In the genomic region with DNA sequence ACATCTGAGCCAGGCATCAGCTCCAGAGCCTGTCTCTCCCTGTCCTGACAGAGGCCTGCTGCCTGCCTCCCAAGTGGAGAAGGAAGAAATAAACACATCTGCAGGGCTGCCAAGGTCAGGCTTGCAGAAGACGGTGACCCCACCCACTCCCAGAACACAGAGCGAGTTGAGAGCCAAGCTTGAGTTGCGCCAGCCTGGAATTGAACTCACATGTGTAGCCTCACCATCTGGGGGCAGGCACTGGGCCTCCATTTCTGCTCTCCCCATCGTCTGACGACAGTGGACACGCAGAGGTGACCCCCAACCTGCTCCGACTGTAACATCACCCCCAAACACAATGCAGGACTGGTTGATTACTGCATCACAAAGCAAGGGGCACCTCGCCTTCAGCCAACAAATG, we compare ENCODE assay signal across 10 mouse cellular contexts. TPM values are rescaled to one million over a fixed set of nuclear protein-coding genes. Genes with fewer than 3 reads are reported as not detected.
DNase-seq lines count a peak whose midpoint lies in the region; ATAC-seq and TF ChIP-seq lines count a peak whose summit lies in the region.
"Had no signal": no experiment of that assay in that cellular context is flagged by ENCODE, and none has a peak within 500 bp of the region (broad histone marks: within the 10 kb centered on the region; RNA-seq: fewer than 3 reads in every experiment).

No protein-coding gene starts in this region.

- H3K4me1 ChIP-seq in forebrain, embryonic 16.5 days (replicated peaks; ENCODE audit: control insufficient read depth, insufficient read depth, low read length) = peaks cover 23% of the 10 kb centered on the region
- peaks cover 6% of the 10 kb centered on the region; the same call in 1 of the 2 replicates for H3K4me1 ChIP-seq in forebrain, embryonic 14.5 days (ENCODE audit: control insufficient read depth, insufficient read depth, low read length)
- H3K4me1 ChIP-seq in limb, embryonic 15.5 days = peaks cover 57% of the 10 kb centered on the region

- 0 out of 2 replicates have a peak overlapping the region, but pooled peaks have one; percentile 9 for H3K27ac ChIP-seq in forebrain, embryonic 16.5 days (ENCODE audit: low read length)
- H3K27ac ChIP-seq in forebrain, embryonic 14.5 days (ENCODE audit: low read depth, low read length) = no peak overlapping the region
- peak overlapping the region; percentile 43 for H3K27ac ChIP-seq in limb, embryonic 15.5 days
- no peak overlapping the region for H3K27ac ChIP-seq in left cerebral cortex, adult 2 months

- no peaks in the 10 kb centered on the region for H3K36me3 ChIP-seq in forebrain, embryonic 16.5 days (ENCODE audit: control insufficient read depth, insufficient read depth)
- H3K36me3 ChIP-seq in forebrain, embryonic 14.5 days (ENCODE audit: control insufficient read depth, insufficient read depth, low read length) = 0 out of 2 replicates have a peak, but pooled peaks cover 4% of the 10 kb centered on the region
- H3K36me3 ChIP-seq in limb, embryonic 15.5 days = no peaks in the 10 kb centered on the region; the same call in 1 of the 2 replicates

- H3K9me3 ChIP-seq in forebrain, embryonic 16.5 days (ENCODE audit: control insufficient read depth, low read length) = no peaks in the 10 kb centered on the region
- no peaks in the 10 kb centered on the region for H3K9me3 ChIP-seq in forebrain, embryonic 14.5 days (replicated peaks; ENCODE audit: control insufficient read depth, low read length)
- no peaks in the 10 kb centered on the region for H3K9me3 ChIP-seq in limb, embryonic 15.5 days

- TF ChIP-seq CTCF in left cerebral cortex, adult 2 months (IDR thresholded peaks at IDR 0.05) = no peak

- no peak overlapping the region for H3K4me3 ChIP-seq in forebrain, embryonic 16.5 days (replicated peaks; ENCODE audit: low read length)
- H3K4me3 ChIP-seq in forebrain, embryonic 14.5 days (ENCODE audit: low read depth, low read length) = no peak overlapping the region
- no peak overlapping the region for H3K4me3 ChIP-seq in limb, embryonic 15.5 days
- no peak overlapping the region for H3K4me3 ChIP-seq in left cerebral cortex, adult 2 months

- H3K4me2 ChIP-seq in forebrain, embryonic 16.5 days (ENCODE audit: low read length) = no peak overlapping the region
- H3K4me2 ChIP-seq in forebrain, embryonic 14.5 days (ENCODE audit: low read length) = no peak overlapping the region
- no peak overlapping the region for H3K4me2 ChIP-seq in limb, embryonic 15.5 days

- no peak for ATAC-seq in forebrain, embryonic 16.5 days
- ATAC-seq in forebrain, embryonic 14.5 days = no peak
- no peak for ATAC-seq in limb, embryonic 15.5 days (ENCODE audit: insufficient number of reproducible peaks, low FRiP score, low TSS enrichment, low read depth)
- ATAC-seq: activated CD4-positive, CD25-positive, alpha-beta regulatory T cell, adult 4 months had no signal

- H3K9ac ChIP-seq in forebrain, embryonic 16.5 days (replicated peaks; ENCODE audit: low read depth, low read length) = no peak overlapping the region
- no peak overlapping the region for H3K9ac ChIP-seq in forebrain, embryonic 14.5 days (ENCODE audit: low read length)
- no peak overlapping the region for H3K9ac ChIP-seq in limb, embryonic 15.5 days

- no peaks in the 10 kb centered on the region for H3K27me3 ChIP-seq in forebrain, embryonic 16.5 days (replicated peaks; ENCODE audit: control insufficient read depth, insufficient read depth, low read length)
- H3K27me3 ChIP-seq in forebrain, embryonic 14.5 days (replicated peaks; ENCODE audit: control insufficient read depth, insufficient read depth, low read length) = no peaks in the 10 kb centered on the region
- H3K27me3 ChIP-seq in limb, embryonic 15.5 days = 0 out of 2 replicates have a peak, but pooled peaks cover 6% of the 10 kb centered on the region

- intact Hi-C loops in gastrocnemius, postnatal 36 days (cut with DNase I) = no loop called here
- intact Hi-C loops in left cerebral cortex, adult 2 months (cut with DNase I) = no loop called here

- WGBS in forebrain, embryonic 16.5 days = 70% methylated on average over 8 of the region's 8 CpGs
- WGBS in forebrain, embryonic 14.5 days = 82% methylated on average over 8 of the region's 8 CpGs
- 55% methylated on average over 8 of the region's 8 CpGs for WGBS in limb, embryonic 15.5 days

- no peak for DNase-seq in forebrain, embryonic 14.5 days (ENCODE audit: low spot score)
- peak; percentile 49 for DNase-seq in ZHBTc4 (ENCODE audit: low read depth, low spot score)
- DNase-seq in gastrocnemius, postnatal 36 days = peak; percentile 57 to 61
- no peak for DNase-seq in left cerebral cortex, adult 2 months (ENCODE audit: extremely low spot score in 1 of 2, low spot score in 2 of 2)
- no peak for DNase-seq in thymus, postnatal 14 days
- DNase-seq in spleen, adult 12 weeks (ENCODE audit: low spot score) = no peak
- DNase-seq: retina, postnatal 1 day had no signal

RNA-seq across cellular contexts. Expression of a gene that starts 12.4 kb away (rescaled TPM):
- polyA plus RNA-seq in forebrain, embryonic 16.5 days (2015; fragmentation: Nextera tagmentation; extraction: Ambion mirVana) = 14.8 and 17.0 TPM in 2 replicates
- 15.6 and 17.3 TPM in 2 replicates for polyA plus RNA-seq in forebrain, embryonic 14.5 days (2014; fragmentation: Nextera tagmentation; extraction: Ambion mirVana)
- 1 to 10 TPM; 1.3 to 2.5 TPM for total RNA-seq in gastrocnemius, postnatal 36 days (2021)
- 18.8 and 24.0 TPM in 2 replicates for polyA plus RNA-seq in limb, embryonic 15.5 days (2015; fragmentation: Nextera tagmentation; extraction: Ambion mirVana)
- total RNA-seq in left cerebral cortex, adult 2 months (2021) = 1 to 10 TPM; 1.5 to 3.0 TPM

Comparison
In these comparisons a context has a peak if more than half of its experiments do, and no peak if none do; other contexts are left out.
1. H3K27ac ChIP-seq: peak in forebrain, embryonic 16.5 days (single experiment) and limb, embryonic 15.5 days (single experiment); none in forebrain, embryonic 14.5 days (single experiment) and left cerebral cortex, adult 2 months (single experiment).
2. DNase-seq: peak in ZHBTc4 (single experiment) and gastrocnemius, postnatal 36 days (2 of 2); none in forebrain, embryonic 14.5 days (single experiment), left cerebral cortex, adult 2 months (0 of 2), thymus, postnatal 14 days (single experiment) and spleen, adult 12 weeks (single experiment).